Comparison of ENCODE assay signal across 8 mouse cellular contexts in genomic region chr11:97309451-97309836, GRCm38 (mm10). TPM values are rescaled to one million over a fixed set of nuclear protein-coding genes. Genes with fewer than 3 reads are reported as not detected.
DNase-seq lines count a peak whose midpoint lies in the region.

No protein-coding gene starts in this region.

- peak overlapping the region; percentile 58 for H3K4me3 ChIP-seq in forebrain, embryonic 10.5 days

- intact Hi-C loops in heart, postnatal 14 days (cut with DNase I) = no loop called here

- 4% methylated on average over 9 of the region's 9 CpGs for WGBS in forebrain, embryonic 10.5 days

- H3K27me3 ChIP-seq in forebrain, embryonic 10.5 days (ENCODE audit: poor library complexity, severe bottlenecking) = peaks cover 15% of the 10 kb centered on the region

- no peaks in the 10 kb centered on the region for H3K36me3 ChIP-seq in forebrain, embryonic 10.5 days (replicated peaks)

- peak; percentile 56 for DNase-seq in cerebellum, adult 11-12 months
- DNase-seq in cerebellum, postnatal 4 days (ENCODE audit: low spot score in 2 of 2) = no peak
- peak; percentile 93 to 94 for DNase-seq in adrenal gland, postnatal 36 days
- DNase-seq in forebrain, embryonic 10.5 days (ENCODE audit: extremely low spot score, low spot score) = peak; percentile 34
- DNase-seq in heart, postnatal 14 days = peak; percentile 74 to 75
- DNase-seq in kidney, postnatal 4 days = peak; percentile 48 to 62
- peak; percentile 90 for DNase-seq in lung, postnatal 10 days
- DNase-seq in ovary, postnatal 10 days (ENCODE audit: low spot score) = peak; percentile 34

- peak overlapping the region; percentile 54 for H3K27ac ChIP-seq in forebrain, embryonic 10.5 days

- H3K9me3 ChIP-seq in forebrain, embryonic 10.5 days = no peaks in the 10 kb centered on the region

- H3K4me1 ChIP-seq in forebrain, embryonic 10.5 days = peaks cover 24% of the 10 kb centered on the region

RNA-seq across cellular contexts. Expression of gene Mrpl45, which starts 6.1 kb away (rescaled TPM):
- 10 to 100 TPM; 31.5 to 32.3 TPM for total RNA-seq in adrenal gland, postnatal 36 days (2021)
- polyA plus RNA-seq in forebrain, embryonic 10.5 days (2016; fragmentation: Nextera tagmentation; extraction: Ambion mirVana) = 66.5 and 69.5 TPM in 2 replicates
- 10 to 100 TPM; 42.7 to 51.2 TPM for total RNA-seq in heart, postnatal 14 days (2021)

RNA-seq across cellular contexts. Expression of gene Npepps, which starts 29.0 kb away (rescaled TPM):
- total RNA-seq in adrenal gland, postnatal 36 days (2021) = 10 to 100 TPM; 81.8 to 86.1 TPM
- 96.2 and 101 TPM in 2 replicates for polyA plus RNA-seq in forebrain, embryonic 10.5 days (2016; fragmentation: Nextera tagmentation; extraction: Ambion mirVana)
- 10 to 100 TPM; 65.4 to 70.8 TPM for total RNA-seq in heart, postnatal 14 days (2021)

RNA-seq across cellular contexts. Expression of gene Gpr179, which starts 42.4 kb away (rescaled TPM):
- 1 to 10 TPM in 1 of 2 experiments, under 1 TPM in 1; 0.93 to 1.2 TPM for total RNA-seq in adrenal gland, postnatal 36 days (2021)
- 0.01 and 0.04 TPM in 2 replicates for polyA plus RNA-seq in forebrain, embryonic 10.5 days (2016; fragmentation: Nextera tagmentation; extraction: Ambion mirVana)
- under 1 TPM; 0.02 to 0.05 TPM for total RNA-seq in heart, postnatal 14 days (2021)

RNA-seq across cellular contexts. Expression of gene Socs7, which starts 52.9 kb away (rescaled TPM):
- total RNA-seq in adrenal gland, postnatal 36 days (2021) = 10 to 100 TPM; 20.6 to 22.1 TPM
- polyA plus RNA-seq in forebrain, embryonic 10.5 days (2016; fragmentation: Nextera tagmentation; extraction: Ambion mirVana) = 3.8 and 4.2 TPM in 2 replicates
- 10 to 100 TPM; 16.1 to 19.6 TPM for total RNA-seq in heart, postnatal 14 days (2021)

Comparison
In these comparisons a context has a peak if more than half of its experiments do, and no peak if none do; other contexts are left out.
1. DNase-seq: peak in cerebellum, adult 11-12 months (single experiment), adrenal gland, postnatal 36 days (2 of 2), forebrain, embryonic 10.5 days (single experiment), heart, postnatal 14 days (2 of 2), kidney, postnatal 4 days (2 of 2), lung, postnatal 10 days (single experiment) and ovary, postnatal 10 days (single experiment); none in cerebellum, postnatal 4 days (0 of 2).